Mouse (Mus musculus): ENCODE data around the gene Stpg4. TPM values are rescaled to one million over a fixed set of nuclear protein-coding genes. Genes with fewer than 3 reads are reported as not detected.

The Stpg4 gene
- polyA plus RNA-seq, 1 experiment from 2014 or later = not detected

DNA sequence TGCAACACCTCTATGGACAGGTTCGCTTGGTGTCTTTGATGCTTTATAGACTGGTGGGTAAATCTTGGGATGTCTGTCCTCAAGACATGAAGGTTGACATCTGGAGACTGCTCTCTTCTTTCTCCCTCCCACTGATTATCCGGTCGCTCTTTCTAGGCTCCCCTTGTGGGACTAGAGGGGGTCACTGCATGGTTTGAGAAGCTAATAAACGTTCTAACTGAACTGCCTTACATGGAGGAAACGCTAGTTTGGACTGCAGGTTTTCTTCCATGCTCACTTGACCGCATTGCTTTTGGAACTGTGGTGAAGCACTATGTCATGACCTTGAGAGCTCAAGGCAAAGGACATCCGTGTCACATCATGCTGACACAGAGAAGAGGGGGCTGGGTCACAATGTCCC lies 25.8 kb upstream of the Stpg4 start:
- Histone ChIP-seq H3K4me1 (ENCODE audit: control insufficient read depth, low read depth, low read length) (peaks cover 5% of the 10 kb centered on the region), H3K9ac (ENCODE audit: low read depth, low read length) (no peak overlapping the region), H3K36me3 (ENCODE audit: control insufficient read depth, insufficient read depth) (no peaks in the 10 kb centered on the region), H3K27ac (ENCODE audit: low read length) (no peak overlapping the region), H3K4me2 (ENCODE audit: low read depth, low read length) (no peak overlapping the region), H3K9me3 (replicated peaks; ENCODE audit: control insufficient read depth, low read length) (no peaks in the 10 kb centered on the region), H3K4me3 (ENCODE audit: low read depth, low read length) (no peak overlapping the region), H3K27me3 (ENCODE audit: control insufficient read depth, insufficient read depth, low read depth, low read length) (no peaks in the 10 kb centered on the region; the same call in 1 of the 2 replicates)
- ATAC-seq (ENCODE audit: low read depth) = no peak
- 74% methylated on average over 7 of the region's 7 CpGs for WGBS (ENCODE audit: insufficient replicate concordance)

DNA sequence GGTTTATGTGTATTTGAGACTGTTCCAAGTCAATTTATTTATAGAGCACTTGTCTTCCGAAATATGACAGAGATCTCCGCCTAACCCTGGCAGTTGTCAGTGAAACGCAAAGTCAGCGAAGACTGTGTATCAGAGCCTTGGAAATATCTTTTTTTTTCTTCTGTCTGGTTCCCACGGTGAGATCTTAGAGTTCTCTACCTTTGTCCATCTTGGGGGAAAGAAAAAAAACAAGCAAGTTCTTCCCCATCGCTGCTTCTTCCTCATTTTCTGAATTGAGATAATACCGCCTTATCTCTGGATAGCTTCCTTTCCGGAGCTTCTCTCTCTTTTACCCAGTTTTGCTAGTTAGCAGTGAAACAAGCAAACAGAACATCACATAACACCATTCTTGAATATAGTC lies 21.3 kb upstream of the Stpg4 start:
- WGBS (ENCODE audit: insufficient replicate concordance) = 20% methylated on average over 8 of the region's 8 CpGs

DNA sequence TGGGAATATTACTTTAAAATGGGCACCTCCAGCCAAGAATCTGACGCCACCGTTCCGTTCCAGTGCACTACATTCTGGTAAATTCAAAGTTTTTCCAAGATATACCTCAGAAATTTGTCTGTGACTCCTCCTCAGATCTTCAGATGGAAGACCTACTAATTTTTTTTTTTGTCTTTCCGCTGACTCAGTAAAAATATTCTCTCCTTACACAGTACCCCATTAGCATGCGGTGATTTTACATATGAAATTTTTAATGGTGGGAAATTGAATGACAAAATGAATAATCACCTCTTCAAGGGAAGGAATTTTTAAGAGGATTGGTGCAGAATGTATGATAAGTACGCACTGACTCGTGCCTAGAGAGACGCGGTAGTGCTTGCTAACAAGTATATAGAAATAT lies 20.8 kb upstream of the Stpg4 start:
- no peak overlapping the region for H3K9ac ChIP-seq (ENCODE audit: low read depth, low read length)
- H3K9me3 ChIP-seq (replicated peaks; ENCODE audit: control insufficient read depth, low read length) = no peaks in the 10 kb centered on the region
- peaks cover 3% of the 10 kb centered on the region; the same call in 1 of the 2 replicates for H3K36me3 ChIP-seq (ENCODE audit: control insufficient read depth, insufficient read depth)
- H3K4me1 ChIP-seq (ENCODE audit: control insufficient read depth, low read depth, low read length) = peaks cover 21% of the 10 kb centered on the region
- WGBS (ENCODE audit: insufficient replicate concordance) = 76% methylated on average over 9 of the region's 9 CpGs
- no peak overlapping the region for H3K27ac ChIP-seq (ENCODE audit: low read length)
- ATAC-seq (ENCODE audit: low read depth) = no peak
- H3K4me2 ChIP-seq (ENCODE audit: low read depth, low read length) = no peak overlapping the region
- H3K27me3 ChIP-seq (ENCODE audit: control insufficient read depth, insufficient read depth, low read depth, low read length) = no peaks in the 10 kb centered on the region
- H3K4me3 ChIP-seq (ENCODE audit: low read depth, low read length) = no peak overlapping the region

More for the DNA sequence above, 21.3 kb upstream of the Stpg4 start:
- peaks cover 18% of the 10 kb centered on the region for H3K4me1 ChIP-seq (ENCODE audit: control insufficient read depth, low read depth, low read length)
- no peaks in the 10 kb centered on the region for H3K27me3 ChIP-seq (ENCODE audit: control insufficient read depth, insufficient read depth, low read depth, low read length)
- no peak overlapping the region for H3K4me3 ChIP-seq (ENCODE audit: low read depth, low read length)
- peaks cover 3% of the 10 kb centered on the region; the same call in 1 of the 2 replicates for H3K36me3 ChIP-seq (ENCODE audit: control insufficient read depth, insufficient read depth)
- H3K4me2 ChIP-seq (ENCODE audit: low read depth, low read length) = 0 out of 2 replicates have a peak overlapping the region, but pooled peaks have one; percentile 25
- no peaks in the 10 kb centered on the region for H3K9me3 ChIP-seq (replicated peaks; ENCODE audit: control insufficient read depth, low read length)
- H3K27ac ChIP-seq (ENCODE audit: low read length) = no peak overlapping the region
- no peak for ATAC-seq (ENCODE audit: low read depth)
- H3K9ac ChIP-seq (ENCODE audit: low read depth, low read length) = no peak overlapping the region

DNA sequence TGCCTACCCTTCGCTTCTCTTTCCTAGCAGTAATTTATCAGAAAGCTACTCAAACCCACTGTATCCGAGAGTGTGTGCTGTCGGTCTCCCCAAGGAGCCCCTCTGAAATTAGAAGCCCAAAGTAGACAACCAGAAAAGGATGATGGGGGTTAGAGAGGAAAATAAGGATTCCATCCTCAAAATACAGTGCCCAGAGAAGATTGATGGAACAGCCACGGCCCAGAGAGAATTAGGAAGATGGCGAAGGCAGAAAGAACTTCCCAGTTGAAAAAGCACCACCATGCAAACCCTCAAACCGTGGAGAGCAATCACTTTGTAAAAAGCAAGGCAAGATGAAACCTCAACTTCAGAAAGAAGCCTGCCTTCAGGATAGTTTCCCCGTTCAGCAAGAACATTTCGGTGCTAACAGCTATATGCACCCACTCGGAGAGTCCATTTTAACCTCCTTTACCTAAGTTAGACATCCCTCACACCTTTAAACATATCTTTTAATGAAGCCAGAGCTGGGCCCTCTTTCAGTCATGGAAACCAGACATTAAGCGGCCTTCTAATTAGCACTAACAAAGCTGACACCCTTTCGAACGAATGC lies 20.2 kb upstream of the Stpg4 start:
- Histone ChIP-seq H3K4me3 (ENCODE audit: low read depth, low read length) (peak overlapping the region; percentile 73), H3K4me2 (ENCODE audit: low read depth, low read length) (peak overlapping the region; percentile 74), H3K4me1 (ENCODE audit: control insufficient read depth, low read depth, low read length) (peaks cover 23% of the 10 kb centered on the region), H3K36me3 (ENCODE audit: control insufficient read depth, insufficient read depth) (peaks cover 3% of the 10 kb centered on the region; the same call in 1 of the 2 replicates), H3K27ac (ENCODE audit: low read length) (peak overlapping the region; percentile 90), H3K27me3 (ENCODE audit: control insufficient read depth, insufficient read depth, low read depth, low read length) (no peaks in the 10 kb centered on the region), H3K9ac (ENCODE audit: low read depth, low read length) (peak overlapping the region; percentile 84), H3K9me3 (replicated peaks; ENCODE audit: control insufficient read depth, low read length) (no peaks in the 10 kb centered on the region)
- WGBS (ENCODE audit: insufficient replicate concordance) = 41% methylated on average over 12 of the region's 12 CpGs
- ATAC-seq (ENCODE audit: low read depth) = no peak

DNA sequence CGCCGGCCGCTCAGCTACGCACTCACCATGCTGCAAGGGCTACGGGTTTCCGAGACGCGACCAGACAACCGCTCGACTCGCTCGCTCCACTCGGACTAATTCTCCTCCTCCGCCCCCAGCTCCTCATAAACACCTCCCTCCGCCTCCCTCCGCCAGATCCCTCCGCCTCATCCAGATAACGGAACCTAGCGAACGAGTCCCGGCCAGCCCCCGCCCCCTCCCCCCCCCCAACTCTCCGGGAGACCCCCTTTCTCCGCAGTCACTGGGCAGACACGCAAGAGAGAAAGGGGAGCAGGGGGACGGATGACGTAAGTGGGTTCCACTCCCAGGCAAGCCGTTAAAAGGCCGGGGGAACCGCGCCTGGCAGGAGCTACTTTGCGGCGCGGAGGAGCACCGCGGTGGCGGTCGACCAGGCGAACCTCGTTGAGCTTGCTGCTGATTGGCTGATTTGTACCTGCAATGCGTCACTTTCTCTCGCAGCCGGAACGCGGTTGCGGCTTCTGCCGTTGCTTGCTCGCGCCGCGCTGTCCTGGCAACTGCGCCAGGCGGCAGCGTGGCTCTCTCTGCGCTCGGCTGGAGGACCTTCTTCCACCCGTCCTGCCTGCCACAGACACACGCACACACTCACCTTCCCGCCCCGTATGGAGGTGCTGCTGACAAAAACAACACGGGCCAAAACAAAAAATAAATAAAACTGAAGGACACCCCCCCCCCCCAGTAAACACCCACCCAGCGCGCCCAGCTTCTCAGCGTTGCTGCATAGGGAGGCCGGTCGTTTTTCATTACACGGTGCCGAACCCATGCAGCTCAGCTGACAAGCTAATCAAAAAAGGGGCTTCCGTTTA lies 19.4 kb upstream of the Stpg4 start, which contains the start of gene Calm2:
TSS of gene Calm2 (minus strand) at position 169 of the 845 bp plus-strand sequence.
- H3K9ac ChIP-seq (ENCODE audit: low read depth, low read length) = peak within 1 kb of the TSS; percentile 84
- H3K4me3 ChIP-seq (ENCODE audit: low read depth, low read length) = peak within 1 kb of the TSS; percentile 73
- no peaks in the 10 kb centered on the region for H3K27me3 ChIP-seq (ENCODE audit: control insufficient read depth, insufficient read depth, low read depth, low read length)
- WGBS (ENCODE audit: insufficient replicate concordance) = under 1% methylated on average over 67 of the region's 69 CpGs
- peaks cover 23% of the 10 kb centered on the region for H3K4me1 ChIP-seq (ENCODE audit: control insufficient read depth, low read depth, low read length)
- peaks cover 6% of the 10 kb centered on the region for H3K36me3 ChIP-seq (ENCODE audit: control insufficient read depth, insufficient read depth)
- peak within 1 kb of the TSS; percentile 90 for H3K27ac ChIP-seq (ENCODE audit: low read length)
- peak within 1 kb of the TSS; percentile 74 for H3K4me2 ChIP-seq (ENCODE audit: low read depth, low read length)
- peak; percentile 87 for ATAC-seq (ENCODE audit: low read depth)
- no peaks in the 10 kb centered on the region for H3K9me3 ChIP-seq (replicated peaks; ENCODE audit: control insufficient read depth, low read length)

DNA sequence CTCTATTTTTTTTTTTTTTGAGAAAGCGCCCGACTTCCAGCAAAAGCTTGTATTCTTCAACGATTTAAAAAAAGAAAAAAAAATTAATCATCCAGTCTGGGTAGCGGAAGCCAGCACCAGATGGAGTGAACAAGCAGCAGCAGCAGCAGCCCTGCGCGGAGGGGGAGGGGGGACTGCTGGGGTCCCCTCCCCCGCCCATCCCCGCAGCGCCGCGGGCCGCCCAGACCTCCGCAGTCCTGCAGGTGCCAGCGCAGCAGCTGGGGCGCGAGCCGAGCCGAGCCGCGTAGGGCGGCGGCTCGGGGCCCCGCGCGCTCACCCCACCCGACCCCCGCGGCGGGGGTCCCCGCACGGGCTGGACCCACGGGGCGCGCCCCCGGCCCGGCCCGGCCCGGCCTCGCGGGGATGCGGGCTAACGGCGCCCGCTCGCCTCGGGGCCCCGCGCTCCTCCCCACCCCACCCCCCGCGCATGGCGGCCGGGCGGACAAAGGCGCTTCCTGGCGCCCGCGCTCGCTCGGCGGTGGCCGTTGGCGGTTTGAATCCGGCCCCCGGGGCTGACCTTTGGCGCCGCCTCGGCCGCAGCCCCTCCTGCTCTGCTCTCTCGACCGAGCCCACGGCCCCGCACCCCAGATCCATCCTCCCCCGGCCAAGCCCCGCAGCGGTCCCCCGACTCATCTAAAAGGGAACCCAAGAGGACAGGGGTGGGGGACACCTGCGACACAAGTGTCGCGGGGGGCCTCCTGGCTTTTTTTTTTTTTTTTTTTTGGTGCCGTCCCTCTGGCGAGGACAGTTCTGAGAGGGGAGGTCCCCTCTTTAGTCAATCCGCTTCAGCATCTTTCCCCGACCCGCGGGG lies 18.6 kb upstream of the Stpg4 start:
- WGBS (ENCODE audit: insufficient replicate concordance) = 0% methylated on average over 30 of the region's 86 CpGs
- Histone ChIP-seq H3K4me3 (ENCODE audit: low read depth, low read length) (peak overlapping the region; percentile 73), H3K9me3 (replicated peaks; ENCODE audit: control insufficient read depth, low read length) (no peaks in the 10 kb centered on the region), H3K4me2 (ENCODE audit: low read depth, low read length) (peak overlapping the region; percentile 74), H3K27me3 (ENCODE audit: control insufficient read depth, insufficient read depth, low read depth, low read length) (no peaks in the 10 kb centered on the region), H3K9ac (ENCODE audit: low read depth, low read length) (peak overlapping the region; percentile 84), H3K4me1 (ENCODE audit: control insufficient read depth, low read depth, low read length) (peaks cover 26% of the 10 kb centered on the region), H3K36me3 (ENCODE audit: control insufficient read depth, insufficient read depth) (peaks cover 6% of the 10 kb centered on the region), H3K27ac (ENCODE audit: low read length) (peak overlapping the region; percentile 90)
- ATAC-seq (ENCODE audit: low read depth) = peak; percentile 53

DNA sequence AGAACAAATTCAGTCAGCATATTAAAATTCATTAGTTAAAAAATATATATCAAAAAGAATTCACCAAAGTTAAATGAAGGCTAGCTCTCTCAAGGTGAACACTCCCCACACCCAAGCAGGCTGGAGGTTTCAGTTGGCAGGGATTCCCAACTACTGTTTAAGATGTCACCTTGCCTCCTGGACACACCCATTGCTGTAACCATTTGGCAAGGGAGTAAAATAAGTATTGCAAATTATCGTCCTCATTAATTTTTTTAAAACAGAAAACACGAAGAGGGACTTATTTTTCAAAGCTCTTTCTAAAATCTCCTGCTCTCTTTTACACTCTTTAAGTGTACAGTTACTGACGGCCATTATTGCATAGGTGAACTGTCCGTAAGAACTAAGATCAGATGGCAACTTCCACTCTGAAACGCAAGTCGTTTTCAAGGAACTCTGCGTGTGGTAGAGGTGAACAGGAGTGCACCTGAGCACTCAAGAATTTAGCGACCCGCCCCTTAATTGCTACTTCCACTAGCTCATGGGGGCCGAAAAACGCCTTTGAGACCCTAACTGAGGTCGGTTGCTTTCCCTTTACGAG lies 17.9 kb upstream of the Stpg4 start:
- Histone ChIP-seq H3K27ac (ENCODE audit: low read length) (peak overlapping the region; percentile 90), H3K4me1 (ENCODE audit: control insufficient read depth, low read depth, low read length) (peaks cover 27% of the 10 kb centered on the region)

DNA sequence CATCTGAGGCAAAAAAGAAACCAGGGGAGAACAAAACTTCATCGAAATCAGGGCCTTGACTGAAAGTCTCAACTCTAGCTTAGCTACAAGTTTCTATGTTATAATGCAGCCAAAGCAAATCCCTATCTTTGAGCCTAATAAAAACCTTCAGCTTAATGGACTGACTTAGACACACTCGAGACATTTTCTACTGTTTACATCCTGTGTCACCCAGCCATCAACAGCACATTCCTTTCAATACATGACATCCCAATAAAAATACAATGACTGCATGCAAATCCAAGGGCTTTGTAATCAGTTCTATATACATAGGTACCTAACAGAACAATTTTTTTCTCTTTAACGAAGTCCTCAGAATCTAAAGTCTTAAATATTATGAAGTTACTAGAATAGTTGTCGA lies 17.2 kb upstream of the Stpg4 start:
- no peak for ATAC-seq (ENCODE audit: low read depth)
- Histone ChIP-seq H3K27me3 (ENCODE audit: control insufficient read depth, insufficient read depth, low read depth, low read length) (no peaks in the 10 kb centered on the region), H3K4me3 (ENCODE audit: low read depth, low read length) (peak overlapping the region; percentile 33), H3K9ac (ENCODE audit: low read depth, low read length) (no peak overlapping the region), H3K36me3 (ENCODE audit: control insufficient read depth, insufficient read depth) (peaks cover 6% of the 10 kb centered on the region), H3K27ac (ENCODE audit: low read length) (no peak overlapping the region), H3K4me2 (ENCODE audit: low read depth, low read length) (peak overlapping the region; percentile 52), H3K4me1 (ENCODE audit: control insufficient read depth, low read depth, low read length) (peaks cover 29% of the 10 kb centered on the region), H3K9me3 (replicated peaks; ENCODE audit: control insufficient read depth, low read length) (no peaks in the 10 kb centered on the region)
- 42% methylated on average over 4 of the region's 4 CpGs for WGBS (ENCODE audit: insufficient replicate concordance)

More for the DNA sequence above, 17.9 kb upstream of the Stpg4 start:
- under 1% methylated on average over 13 of the region's 13 CpGs for WGBS (ENCODE audit: insufficient replicate concordance)
- Histone ChIP-seq H3K4me3 (ENCODE audit: low read depth, low read length) (peak overlapping the region; percentile 73), H3K36me3 (ENCODE audit: control insufficient read depth, insufficient read depth) (peaks cover 6% of the 10 kb centered on the region), H3K9ac (ENCODE audit: low read depth, low read length) (peak overlapping the region; percentile 84), H3K9me3 (replicated peaks; ENCODE audit: control insufficient read depth, low read length) (no peaks in the 10 kb centered on the region), H3K4me2 (ENCODE audit: low read depth, low read length) (peak overlapping the region; percentile 74), H3K27me3 (ENCODE audit: control insufficient read depth, insufficient read depth, low read depth, low read length) (no peaks in the 10 kb centered on the region)
- ATAC-seq (ENCODE audit: low read depth) = no peak

All from liver, embryonic 16.5 days (tissue).